Mouse (Mus musculus): ENCODE results near the gene Stxbp4. TPM values are rescaled to one million over a fixed set of nuclear protein-coding genes. Genes with fewer than 3 reads are reported as not detected.

Stxbp4 gene
- total RNA-seq, 2 experiments from 2014 or later, result 12.3 to 13.0 TPM

DNA sequence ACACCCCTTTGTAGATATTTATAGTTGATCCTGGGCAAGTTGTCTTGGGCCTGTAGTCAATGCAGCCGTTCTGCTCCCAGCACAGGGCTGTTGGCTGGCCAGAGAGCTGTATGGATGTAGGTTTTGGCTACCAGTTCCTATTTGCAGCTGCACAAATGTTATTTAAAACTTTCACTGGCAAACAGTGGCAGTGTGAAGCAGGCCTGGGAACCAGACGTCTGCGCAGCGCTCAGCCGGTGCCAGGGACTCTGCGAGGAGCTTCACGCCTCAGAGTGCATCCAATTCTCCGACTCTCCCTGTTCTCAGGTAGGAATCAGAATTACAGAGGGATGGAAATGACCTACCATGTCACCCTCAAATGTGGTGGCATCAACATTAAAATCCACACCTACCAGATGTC lies 150.2 kb downstream of the Stxbp4 start:
- TF ChIP-seq CTCF (IDR thresholded peaks at IDR 0.05), result no peak
- DNase-seq (ENCODE audit: extremely low spot score in 1 of 2, low spot score in 2 of 2), result no peak
- H3K4me3 ChIP-seq, result no peak overlapping the region
- H3K27ac ChIP-seq, result no peak overlapping the region
- intact Hi-C loops (cut with DNase I), result no loop called here

DNA sequence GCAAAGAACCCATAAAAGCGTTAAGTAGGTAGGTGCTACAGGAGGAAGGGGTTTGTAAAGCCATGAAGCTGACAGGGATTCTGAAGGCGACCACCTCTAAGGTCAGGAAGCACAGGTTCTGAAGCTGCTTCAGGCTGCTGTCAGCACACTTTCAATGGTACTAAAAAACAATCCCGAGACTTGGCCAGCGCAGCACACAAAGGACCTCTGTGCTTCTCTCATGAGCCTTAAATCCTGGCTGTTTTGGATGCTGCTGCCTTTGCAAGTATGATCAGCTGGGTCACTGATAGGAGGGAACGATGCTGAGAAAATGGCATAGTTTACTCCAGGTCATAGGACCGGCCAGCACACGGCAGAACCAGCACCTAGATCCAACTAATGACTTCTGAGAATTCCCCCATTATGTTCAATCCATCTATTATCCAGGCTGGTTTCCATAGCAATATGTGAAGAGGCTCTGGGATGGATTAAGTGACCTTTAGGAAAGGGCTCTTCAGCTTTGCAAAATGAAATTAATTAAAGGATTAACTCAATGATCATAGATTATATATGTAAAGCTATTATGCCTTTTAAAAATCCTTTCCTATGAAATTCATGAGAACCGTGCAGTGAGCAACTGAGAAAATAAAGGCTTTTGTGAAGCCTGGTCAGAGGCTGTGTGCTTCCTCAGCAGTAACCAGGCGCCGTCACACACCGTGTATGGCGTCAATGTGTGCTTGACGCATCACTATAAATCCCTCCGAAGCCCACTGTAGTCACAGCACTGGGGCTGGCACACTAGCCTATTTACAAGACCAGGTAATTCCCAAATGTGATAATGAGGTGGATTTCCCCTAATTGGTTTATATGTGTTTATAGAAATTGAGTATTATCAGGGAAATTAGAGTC lies 152.9 kb downstream of the Stxbp4 start:
- H3K4me3 ChIP-seq, result no peak overlapping the region
- TF ChIP-seq CTCF (IDR thresholded peaks at IDR 0.05), result no peak
- intact Hi-C loops (cut with DNase I), result no loop called here
- DNase-seq (ENCODE audit: extremely low spot score in 1 of 2, low spot score in 2 of 2), result no peak
- H3K27ac ChIP-seq, result no peak overlapping the region

GRCm38 (mm10) chr11:90483766-90484165 lies 154.1 kb downstream of the Stxbp4 start:
- no peak for TF ChIP-seq CTCF (IDR thresholded peaks at IDR 0.05)
- Histone ChIP-seq H3K27ac (no peak overlapping the region), H3K4me3 (no peak overlapping the region)
- DNase-seq (ENCODE audit: extremely low spot score in 1 of 2, low spot score in 2 of 2), result no peak
- intact Hi-C loops (cut with DNase I), result no loop called here

GRCm38 (mm10) chr11:90481828-90482227 lies 156.1 kb downstream of the Stxbp4 start:
- no peak overlapping the region for H3K27ac ChIP-seq
- DNase-seq (ENCODE audit: extremely low spot score in 1 of 2, low spot score in 2 of 2), result no peak
- intact Hi-C loops (cut with DNase I), result no loop called here
- H3K4me3 ChIP-seq, result no peak overlapping the region
- TF ChIP-seq CTCF (IDR thresholded peaks at IDR 0.05), result no peak

DNA sequence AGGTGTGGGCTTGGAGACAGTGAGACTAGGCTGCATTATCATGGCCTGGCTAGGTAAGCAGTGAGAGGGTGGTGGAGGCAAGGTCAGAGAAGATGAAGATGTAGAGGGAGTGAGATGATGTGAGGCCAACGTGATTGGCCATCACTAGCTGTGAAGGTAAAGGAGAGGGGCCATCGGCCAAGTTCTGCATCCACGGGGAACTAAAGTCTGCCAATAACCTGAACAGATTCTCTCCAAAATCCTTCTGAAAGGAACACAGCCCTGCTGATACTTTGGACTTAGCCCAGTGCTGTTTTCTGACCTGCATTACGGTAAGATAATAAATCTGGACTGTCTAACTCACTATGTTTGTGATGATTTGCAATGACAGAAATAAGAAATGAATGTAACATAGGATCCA lies 167.6 kb downstream of the Stxbp4 start:
- no peak for TF ChIP-seq CTCF (IDR thresholded peaks at IDR 0.05)
- no peak for DNase-seq (ENCODE audit: extremely low spot score in 1 of 2, low spot score in 2 of 2)
- Histone ChIP-seq H3K27ac (no peak overlapping the region), H3K4me3 (no peak overlapping the region)
- intact Hi-C loops (cut with DNase I), result no loop called here

GRCm38 (mm10) chr11:90464046-90464595 lies 173.8 kb downstream of the Stxbp4 start:
- no peak overlapping the region for H3K27ac ChIP-seq
- H3K4me3 ChIP-seq, result no peak overlapping the region
- TF ChIP-seq CTCF (IDR thresholded peaks at IDR 0.05), result no peak
- intact Hi-C loops (cut with DNase I), result no loop called here
- no peak for DNase-seq (ENCODE audit: extremely low spot score in 1 of 2, low spot score in 2 of 2)

DNA sequence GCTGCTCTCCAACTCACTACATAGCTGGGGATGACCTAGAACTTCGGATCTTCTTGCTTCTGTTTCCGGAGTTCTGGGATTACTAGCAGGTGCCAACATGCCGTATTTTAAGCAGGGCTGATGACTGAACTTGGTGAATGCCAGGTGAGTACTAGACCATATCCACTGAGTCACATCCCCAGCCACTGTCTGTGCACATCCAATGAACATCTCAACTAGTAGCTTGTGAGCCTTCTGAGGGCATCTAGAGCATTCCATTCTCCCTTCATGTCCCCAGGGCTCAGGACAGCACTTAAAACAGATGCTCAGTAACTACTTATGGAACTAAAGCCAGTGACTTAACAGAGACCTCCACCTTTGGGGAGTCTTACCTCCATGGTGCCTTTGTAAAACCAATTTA lies 177.4 kb downstream of the Stxbp4 start:
- intact Hi-C loops (cut with DNase I), result no loop called here
- no peak for DNase-seq (ENCODE audit: extremely low spot score in 1 of 2, low spot score in 2 of 2)
- Histone ChIP-seq H3K27ac (no peak overlapping the region), H3K4me3 (no peak overlapping the region)
- no peak for TF ChIP-seq CTCF (IDR thresholded peaks at IDR 0.05)

DNA sequence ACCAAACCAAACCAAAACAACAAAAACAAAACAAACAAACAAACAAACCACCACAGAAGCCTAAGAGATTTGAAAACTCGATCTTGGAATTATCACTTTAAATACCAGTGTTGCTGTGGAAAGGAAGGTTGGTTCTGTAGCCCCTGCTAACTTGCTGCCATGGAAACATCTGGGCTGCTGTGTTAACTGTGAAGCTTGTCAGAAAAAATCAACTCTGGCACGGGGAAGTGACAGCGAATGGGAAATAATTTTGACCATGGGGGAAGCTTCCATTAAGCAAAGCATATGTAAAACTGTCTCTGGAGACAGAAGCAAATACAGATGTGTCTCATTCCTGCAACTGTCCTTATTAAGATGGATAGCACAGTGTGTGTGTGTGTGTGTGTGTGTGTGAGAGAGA lies 185.8 kb downstream of the Stxbp4 start:
- no peak for TF ChIP-seq CTCF (IDR thresholded peaks at IDR 0.05)
- H3K4me3 ChIP-seq, result no peak overlapping the region
- no peak overlapping the region for H3K27ac ChIP-seq
- intact Hi-C loops (cut with DNase I), result no loop called here
- no peak for DNase-seq (ENCODE audit: extremely low spot score in 1 of 2, low spot score in 2 of 2)

- no peak overlapping the region for H3K27ac ChIP-seq
Observed at GRCm38 (mm10) chr11:90451506-90451905, 186.4 kb downstream of the Stxbp4 start.

DNA sequence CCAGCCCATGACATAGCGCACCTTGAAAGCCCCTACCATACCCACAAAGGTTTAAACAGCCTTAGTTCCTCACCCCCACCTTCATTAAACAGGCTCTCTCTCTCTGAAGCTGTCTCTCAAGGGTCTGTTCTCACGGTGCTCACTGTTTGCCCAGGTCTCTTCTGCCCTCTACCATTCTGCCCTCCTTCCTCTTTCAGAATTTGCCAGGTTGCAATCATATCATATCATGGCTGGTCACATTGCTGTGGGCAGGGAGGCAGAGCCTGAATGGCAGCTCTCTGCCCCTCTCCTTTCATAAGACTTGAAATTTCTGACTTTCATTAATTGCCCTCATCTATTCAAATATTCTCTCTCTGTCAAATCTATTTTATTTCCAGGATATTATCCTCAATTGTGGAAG lies 195.4 kb downstream of the Stxbp4 start:
- intact Hi-C loops (cut with DNase I), result no loop called here
- no peak for TF ChIP-seq CTCF (IDR thresholded peaks at IDR 0.05)
- no peak for DNase-seq (ENCODE audit: extremely low spot score in 1 of 2, low spot score in 2 of 2)
- Histone ChIP-seq H3K27ac (no peak overlapping the region), H3K4me3 (no peak overlapping the region)

More at GRCm38 (mm10) chr11:90451506-90451905, 186.4 kb downstream of the Stxbp4 start:
- intact Hi-C loops (cut with DNase I), result no loop called here
- no peak for TF ChIP-seq CTCF (IDR thresholded peaks at IDR 0.05)
- H3K4me3 ChIP-seq, result no peak overlapping the region
- no peak for DNase-seq (ENCODE audit: extremely low spot score in 1 of 2, low spot score in 2 of 2)

GRCm38 (mm10) chr11:90440851-90441250 lies 197.0 kb downstream of the Stxbp4 start:
- no peak for DNase-seq (ENCODE audit: extremely low spot score in 1 of 2, low spot score in 2 of 2)
- H3K4me3 ChIP-seq, result no peak overlapping the region
- no peak overlapping the region for H3K27ac ChIP-seq
- intact Hi-C loops (cut with DNase I), result no loop called here
- TF ChIP-seq CTCF (IDR thresholded peaks at IDR 0.05), result no peak

DNA sequence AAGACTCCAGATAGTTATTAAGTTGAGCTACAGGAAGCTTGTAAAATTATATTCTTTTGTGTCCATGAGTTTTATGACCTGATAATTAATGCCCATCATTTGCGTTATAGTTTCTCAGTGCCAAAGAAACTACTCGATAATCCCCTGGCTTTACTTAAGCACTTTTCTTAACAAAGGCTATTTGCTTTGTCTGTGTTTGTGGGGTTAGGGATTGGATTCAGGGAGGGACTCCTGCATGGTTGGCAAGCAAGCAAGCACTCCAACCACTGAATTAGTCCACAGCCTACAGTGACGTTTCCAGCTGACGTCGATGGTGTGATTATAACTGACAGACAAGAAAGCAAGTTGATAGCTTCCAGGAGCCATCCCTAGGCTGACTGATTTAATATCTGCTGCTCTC lies 199.1 kb downstream of the Stxbp4 start:
- Histone ChIP-seq H3K4me3 (no peak overlapping the region), H3K27ac (no peak overlapping the region)
- DNase-seq (ENCODE audit: extremely low spot score in 1 of 2, low spot score in 2 of 2), result no peak
- intact Hi-C loops (cut with DNase I), result no loop called here
- TF ChIP-seq CTCF (IDR thresholded peaks at IDR 0.05), result no peak

Other genes with a start within 250 kb of the Stxbp4 start
- gene Hlf, start 247.2 kb downstream of the Stxbp4 start, total RNA-seq (2021), result 100 to 1,000 TPM; 138 to 143 TPM
- gene Cox11, start 89 bp upstream of the Stxbp4 start, total RNA-seq (2021), result 10 to 100 TPM; 26.7 to 32.5 TPM
- gene Tom1l1, start 50.3 kb upstream of the Stxbp4 start, total RNA-seq (2021), result 10 to 100 TPM; 28.4 to 30.0 TPM